Mouse (Mus musculus) embryonic facial prominence, embryonic 12.5 days (tissue): ENCODE data around the gene Eif4g3. TPM values are rescaled to one million over a fixed set of nuclear protein-coding genes. Genes with fewer than 3 reads are reported as not detected.
A peak's percentile ranks its signal among the peaks of the same experiment; 100 is the strongest.

ENCODE experiments used
- ATAC-seq: fragments of 200-750 bp; cut with Nextera tagmentation; 2 replicates; pipeline ENCODE4 v1.8.0; 2017; ENCODE audit not compliant: insufficient number of reproducible peaks, insufficient read depth, low FRiP score, low TSS enrichment
- H3K27ac ChIP-seq: fragments of 300-500 bp; sonication (generic); 2 replicates; pipeline ENCODE4 v1.5.1; 2016; ENCODE audit warnings: mild to moderate bottlenecking
- H3K27me3 ChIP-seq: fragments of 300-500 bp; sonication (generic); 2 replicates; pipeline ENCODE4 v1.6.1; 2016; ENCODE audit warnings: mild to moderate bottlenecking, moderate library complexity
- H3K36me3 ChIP-seq: fragments of 300-500 bp; sonication (generic); 2 replicates; pipeline ENCODE4 v1.6.1; 2016; ENCODE audit warnings: mild to moderate bottlenecking
- H3K4me1 ChIP-seq: fragments of 300-500 bp; sonication (generic); 2 replicates; pipeline ENCODE4 v1.6.1; 2016
- H3K4me2 ChIP-seq: fragments of 300-500 bp; sonication (generic); replicated peaks from 2 replicates; pipeline ENCODE4 v1.6.1; 2016; ENCODE audit warnings: mild to moderate bottlenecking, moderate library complexity
- H3K4me3 ChIP-seq: fragments of 300-500 bp; sonication (generic); 2 replicates; pipeline ENCODE4 v1.5.1; 2016; ENCODE audit warnings: mild to moderate bottlenecking
- H3K9ac ChIP-seq: fragments of 300-500 bp; sonication (generic); 2 replicates; pipeline ENCODE4 v1.6.1; 2016; ENCODE audit warnings: mild to moderate bottlenecking, moderate library complexity
- H3K9me3 ChIP-seq: fragments of 300-500 bp; sonication (generic); 2 replicates; pipeline ENCODE4 v1.6.1; 2016; ENCODE audit warnings: mild to moderate bottlenecking, moderate library complexity
- WGBS: fragments of 180-500 bp; shearing (Covaris S2); methylation state at CpG from one replicate; pipeline ENCODE4 v1.1.7; 2016; 5-methylcytosine and 5-hydroxymethylcytosine counted together
- polyA plus RNA-seq: library from polyadenylated mRNA; unstranded; fragments of >200 nt; fragmentation: Nextera tagmentation; extraction: Ambion mirVana; gene quantifications from 2 replicates; pipeline ENCODE4 v1.2.1, GENCODE M21; 2016

The Eif4g3 gene
- 46.3 and 49.7 TPM in 2 replicates for polyA plus RNA-seq

DNA sequence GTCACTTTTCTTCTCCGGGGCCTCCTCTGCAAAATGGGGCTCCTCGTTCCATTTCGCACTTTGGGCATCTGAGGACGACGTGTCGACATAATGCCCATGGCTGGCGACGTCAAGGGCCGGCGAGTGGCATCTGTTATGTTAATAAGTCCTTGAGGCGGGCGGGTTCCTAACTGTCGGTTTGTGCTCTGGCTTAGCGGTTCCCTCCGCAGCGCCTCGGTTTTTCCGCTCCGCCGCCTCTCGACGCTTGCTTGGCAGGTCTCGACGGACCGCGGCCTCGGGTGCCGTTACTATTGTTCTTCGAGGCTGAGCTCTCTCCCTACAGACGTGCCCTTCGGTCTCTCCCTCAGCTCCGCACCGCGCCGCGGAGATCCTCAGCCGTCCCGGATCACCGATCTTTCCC lies at the start of gene Eif4g3:
Gene Eif4g3, plus strand, starts transcription at position 133 of the 400 bp plus-strand sequence.
- H3K27me3 ChIP-seq: peaks cover 11% of the 10 kb centered on the region; the same call in 1 of the 2 replicates
- H3K36me3 ChIP-seq: peaks cover 14% of the 10 kb centered on the region
- peak within 1 kb of the TSS; percentile 98 for H3K4me3 ChIP-seq
- 3% methylated on average over 39 of the region's 39 CpGs for WGBS
- no peak for ATAC-seq
- H3K27ac ChIP-seq: peak within 1 kb of the TSS; percentile 96
- H3K9me3 ChIP-seq: no peaks in the 10 kb centered on the region
- H3K9ac ChIP-seq: peak within 1 kb of the TSS; percentile 99
- H3K4me2 ChIP-seq: peak within 1 kb of the TSS; percentile 83
- H3K4me1 ChIP-seq: peaks cover 25% of the 10 kb centered on the region

GRCm38 (mm10) chr4:137943540-137943939 lies 49.3 kb upstream of the Eif4g3 start:
- WGBS: 86% methylated on average over 10 of the region's 10 CpGs
- peaks cover 60% of the 10 kb centered on the region for H3K36me3 ChIP-seq

DNA sequence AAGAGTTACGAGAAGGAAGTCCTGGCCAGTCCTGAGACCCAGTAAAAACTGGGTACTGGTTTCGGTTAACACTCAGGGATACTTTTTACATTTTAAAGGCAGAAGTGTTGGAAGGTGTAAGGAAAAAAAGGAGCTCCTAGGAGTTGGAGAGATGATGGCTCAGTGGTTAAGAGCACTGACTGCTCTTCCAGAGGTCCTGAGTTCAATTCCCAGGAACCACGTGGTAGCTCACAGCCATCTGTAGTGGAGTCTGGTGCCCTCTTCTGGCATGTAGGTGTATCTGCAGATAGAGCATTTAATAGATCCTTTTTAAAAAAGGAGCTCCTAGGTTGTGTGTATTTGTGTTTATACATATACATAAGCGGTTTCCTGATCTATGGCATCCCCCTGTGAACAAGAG lies 47.4 kb upstream of the Eif4g3 start:
- no peak for ATAC-seq
- Histone ChIP-seq H3K4me1 (no peaks in the 10 kb centered on the region), H3K9me3 (no peaks in the 10 kb centered on the region), H3K4me2 (no peak overlapping the region), H3K9ac (no peak overlapping the region), H3K27me3 (no peaks in the 10 kb centered on the region), H3K36me3 (peaks cover 61% of the 10 kb centered on the region), H3K4me3 (no peak overlapping the region), H3K27ac (no peak overlapping the region)
- 73% methylated on average over 4 of the region's 4 CpGs for WGBS

More at GRCm38 (mm10) chr4:137943540-137943939, 49.3 kb upstream of the Eif4g3 start:
- Histone ChIP-seq H3K27me3 (no peaks in the 10 kb centered on the region), H3K4me2 (no peak overlapping the region), H3K27ac (no peak overlapping the region), H3K9ac (no peak overlapping the region), H3K9me3 (no peaks in the 10 kb centered on the region), H3K4me3 (no peak overlapping the region), H3K4me1 (no peaks in the 10 kb centered on the region)
- ATAC-seq: no peak

DNA sequence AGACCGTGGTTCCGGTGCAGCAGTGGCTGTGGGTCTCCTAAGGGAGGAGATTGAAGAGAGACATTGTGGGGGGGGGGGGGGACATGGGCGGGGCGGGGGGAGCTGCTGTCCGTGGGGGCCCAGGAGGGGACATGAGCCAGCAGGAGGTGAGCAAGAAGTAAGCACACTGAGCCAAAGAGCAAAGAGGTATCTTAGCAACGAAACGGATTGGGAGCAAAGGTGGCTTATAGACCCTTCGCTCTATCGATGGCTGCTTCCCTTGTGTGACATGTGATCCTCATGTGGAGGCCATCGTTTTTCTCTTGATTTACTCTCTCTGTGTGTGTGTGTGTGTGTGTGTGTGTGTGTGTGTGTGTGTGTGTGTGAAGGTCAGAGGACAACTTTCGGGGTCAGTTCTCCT lies 46.4 kb upstream of the Eif4g3 start:
- no peak for ATAC-seq
- no peak overlapping the region for H3K9ac ChIP-seq
- H3K9me3 ChIP-seq: no peaks in the 10 kb centered on the region
- H3K4me2 ChIP-seq: no peak overlapping the region
- no peak overlapping the region for H3K27ac ChIP-seq
- 92% methylated on average over 8 of the region's 11 CpGs for WGBS
- H3K27me3 ChIP-seq: no peaks in the 10 kb centered on the region
- H3K4me1 ChIP-seq: no peaks in the 10 kb centered on the region
- no peak overlapping the region for H3K4me3 ChIP-seq
- peaks cover 60% of the 10 kb centered on the region for H3K36me3 ChIP-seq

DNA sequence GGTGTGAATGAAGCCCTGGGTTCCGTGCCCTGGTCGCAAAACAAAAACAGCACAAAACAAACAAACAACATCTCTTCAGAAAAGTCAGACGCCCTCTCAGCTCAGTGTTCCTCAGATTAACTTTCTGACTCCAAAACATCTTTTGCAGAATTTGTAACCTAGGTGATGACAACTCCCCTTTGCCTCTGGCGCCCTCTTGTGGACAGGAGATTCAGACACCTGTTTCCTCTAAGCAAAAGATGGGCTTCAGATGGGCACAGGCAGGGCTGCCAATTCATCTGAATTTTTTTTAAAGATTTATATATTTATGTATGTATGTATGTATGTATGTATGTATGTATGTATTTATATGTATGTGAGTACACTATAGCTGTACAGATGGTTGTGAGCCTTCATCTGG lies 40.0 kb upstream of the Eif4g3 start:
- WGBS: 36% methylated on average over 4 of the region's 4 CpGs
- H3K36me3 ChIP-seq: peaks cover 71% of the 10 kb centered on the region
- no peak for ATAC-seq

DNA sequence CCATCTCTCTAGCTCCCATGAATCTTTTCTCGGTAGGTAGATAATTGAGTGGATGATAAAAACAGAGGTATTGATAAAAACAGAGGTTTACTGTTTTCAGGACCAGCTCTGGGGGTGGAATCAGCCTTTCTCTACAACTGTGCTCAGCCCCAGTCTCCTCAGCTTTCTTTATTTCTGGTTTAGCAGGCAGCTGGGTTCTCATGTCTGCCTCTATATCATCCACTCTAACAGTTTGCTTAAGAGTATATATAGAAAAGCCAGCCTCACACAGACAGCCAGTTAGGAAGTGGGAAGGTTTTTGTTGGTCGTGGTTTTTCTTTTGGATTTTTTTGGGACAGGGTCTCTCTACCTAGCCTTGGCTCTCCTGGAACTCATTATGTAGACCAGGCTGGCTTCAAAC lies 38.6 kb upstream of the Eif4g3 start:
- Histone ChIP-seq H3K4me1 (no peaks in the 10 kb centered on the region), H3K27ac (no peak overlapping the region), H3K9ac (no peak overlapping the region), H3K4me2 (no peak overlapping the region), H3K4me3 (no peak overlapping the region), H3K27me3 (no peaks in the 10 kb centered on the region), H3K9me3 (no peaks in the 10 kb centered on the region), H3K36me3 (peaks cover 68% of the 10 kb centered on the region)
- ATAC-seq: no peak
- 76% methylated on average over 2 of the region's 2 CpGs for WGBS

More for the DNA sequence above, 40.0 kb upstream of the Eif4g3 start:
- H3K4me3 ChIP-seq: no peak overlapping the region
- H3K27ac ChIP-seq: no peak overlapping the region
- H3K9ac ChIP-seq: no peak overlapping the region
- no peaks in the 10 kb centered on the region for H3K9me3 ChIP-seq
- H3K4me2 ChIP-seq: no peak overlapping the region
- H3K27me3 ChIP-seq: no peaks in the 10 kb centered on the region
- H3K4me1 ChIP-seq: no peaks in the 10 kb centered on the region

GRCm38 (mm10) chr4:137954926-137955396 lies 37.9 kb upstream of the Eif4g3 start:
- Histone ChIP-seq H3K9ac (no peak overlapping the region), H3K27ac (no peak overlapping the region), H3K9me3 (0 out of 2 replicates have a peak, but pooled peaks cover 4% of the 10 kb centered on the region), H3K4me3 (no peak overlapping the region), H3K4me2 (no peak overlapping the region), H3K27me3 (no peaks in the 10 kb centered on the region), H3K4me1 (no peaks in the 10 kb centered on the region), H3K36me3 (peaks cover 68% of the 10 kb centered on the region)
- ATAC-seq: no peak
- WGBS: 74% methylated on average over 8 of the region's 8 CpGs

DNA sequence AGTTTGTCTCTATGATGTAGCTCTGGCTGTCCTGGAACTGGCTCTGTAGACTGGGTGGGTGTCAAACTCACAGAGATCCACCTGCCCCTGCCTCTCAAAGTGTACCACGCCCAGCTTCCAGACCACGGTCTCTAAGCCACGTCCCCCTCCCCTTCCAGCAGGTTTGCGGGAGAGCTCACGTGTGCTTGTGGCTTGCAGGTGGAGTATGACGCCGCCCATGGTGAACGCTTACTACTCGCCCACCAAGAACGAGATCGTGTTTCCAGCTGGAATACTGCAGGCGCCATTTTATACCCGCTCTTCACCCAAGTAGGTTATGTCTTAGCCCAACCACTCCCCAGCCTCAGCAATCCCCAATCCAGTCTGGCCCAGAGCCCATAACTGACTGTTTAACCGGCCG lies 36.6 kb upstream of the Eif4g3 start:
- H3K27me3 ChIP-seq: no peaks in the 10 kb centered on the region
- 0 out of 2 replicates have a peak, but pooled peaks cover 4% of the 10 kb centered on the region for H3K9me3 ChIP-seq
- H3K4me2 ChIP-seq: no peak overlapping the region
- H3K36me3 ChIP-seq: peaks cover 71% of the 10 kb centered on the region
- no peaks in the 10 kb centered on the region for H3K4me1 ChIP-seq
- no peak overlapping the region for H3K4me3 ChIP-seq
- no peak overlapping the region for H3K27ac ChIP-seq
- WGBS: 94% methylated on average over 15 of the region's 15 CpGs
- ATAC-seq: no peak
- H3K9ac ChIP-seq: no peak overlapping the region

- Histone ChIP-seq H3K27me3 (no peaks in the 10 kb centered on the region), H3K9me3 (0 out of 2 replicates have a peak, but pooled peaks cover 4% of the 10 kb centered on the region), H3K36me3 (peaks cover 84% of the 10 kb centered on the region), H3K27ac (no peak overlapping the region), H3K4me3 (no peak overlapping the region), H3K9ac (no peak overlapping the region), H3K4me2 (no peak overlapping the region), H3K4me1 (no peaks in the 10 kb centered on the region)
- WGBS: 88% methylated on average over 13 of the region's 13 CpGs
- ATAC-seq: no peak
These were observed 32.7 kb upstream of the Eif4g3 start for GRCm38 (mm10) chr4:137959889-137960665.

DNA sequence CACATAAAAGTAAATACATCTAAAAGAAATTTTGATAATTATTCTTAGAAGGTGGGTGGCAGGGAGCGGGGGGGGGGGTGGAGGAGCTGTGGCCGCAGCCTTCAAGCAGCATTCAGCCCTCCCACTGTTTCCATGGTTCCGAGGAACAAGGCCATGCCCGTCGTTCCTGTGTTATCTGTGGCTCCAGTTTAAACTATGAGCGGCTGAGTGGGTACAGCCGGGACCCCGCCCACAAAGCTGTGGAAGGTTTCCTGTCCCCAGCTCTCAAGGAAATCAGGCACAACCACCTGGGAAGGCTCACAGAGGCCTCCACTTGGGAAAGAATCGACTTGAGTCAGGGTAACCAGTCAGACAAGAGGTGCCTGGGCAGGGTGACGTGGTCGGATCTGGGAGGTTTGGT lies 32.1 kb upstream of the Eif4g3 start:
- no peaks in the 10 kb centered on the region for H3K27me3 ChIP-seq
- H3K36me3 ChIP-seq: peaks cover 82% of the 10 kb centered on the region
- H3K4me3 ChIP-seq: no peak overlapping the region
- no peak overlapping the region for H3K9ac ChIP-seq
- 88% methylated on average over 11 of the region's 11 CpGs for WGBS
- H3K27ac ChIP-seq: no peak overlapping the region
- no peak overlapping the region for H3K4me2 ChIP-seq
- H3K9me3 ChIP-seq: 0 out of 2 replicates have a peak, but pooled peaks cover 4% of the 10 kb centered on the region
- no peak for ATAC-seq
- no peaks in the 10 kb centered on the region for H3K4me1 ChIP-seq

DNA sequence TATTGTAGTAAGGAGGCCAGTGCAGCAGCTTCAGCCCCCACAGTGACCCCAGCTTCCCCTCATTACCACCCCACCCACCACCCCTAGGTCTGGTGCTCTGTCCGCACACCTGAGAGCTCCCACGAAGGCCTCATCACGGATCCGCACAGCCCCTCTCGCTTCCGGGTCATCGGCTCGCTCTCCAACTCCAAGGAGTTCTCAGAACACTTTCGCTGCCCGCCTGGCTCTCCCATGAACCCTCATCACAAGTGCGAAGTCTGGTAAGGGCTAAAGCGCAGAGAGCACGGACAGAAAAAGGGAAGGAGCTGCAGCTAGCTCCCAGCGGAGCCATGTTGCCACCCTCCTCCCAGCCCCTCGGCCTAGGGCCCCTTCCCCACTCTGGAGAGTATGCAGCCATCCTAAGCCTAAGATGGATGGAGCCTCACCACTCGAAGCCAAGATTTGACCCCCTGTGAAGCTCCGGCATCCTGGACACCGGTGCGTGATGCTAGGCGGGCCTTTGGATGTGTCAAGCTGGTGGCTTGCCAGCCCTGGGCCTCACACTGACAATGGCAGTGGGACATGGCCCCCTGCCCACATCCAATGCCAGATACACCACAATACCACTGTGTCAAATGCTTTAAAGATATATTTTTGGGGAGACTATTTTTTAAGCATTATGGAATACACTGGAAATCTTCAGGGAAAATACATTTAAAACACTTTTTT lies 30.0 kb upstream of the Eif4g3 start:
- H3K9me3 ChIP-seq: 0 out of 2 replicates have a peak, but pooled peaks cover 4% of the 10 kb centered on the region
- H3K27ac ChIP-seq: no peak overlapping the region
- H3K4me3 ChIP-seq: no peak overlapping the region
- WGBS: 92% methylated on average over 20 of the region's 20 CpGs
- no peaks in the 10 kb centered on the region for H3K27me3 ChIP-seq
- H3K4me2 ChIP-seq: no peak overlapping the region
- no peaks in the 10 kb centered on the region for H3K4me1 ChIP-seq
- H3K9ac ChIP-seq: no peak overlapping the region
- ATAC-seq: no peak
- peaks cover 69% of the 10 kb centered on the region for H3K36me3 ChIP-seq

DNA sequence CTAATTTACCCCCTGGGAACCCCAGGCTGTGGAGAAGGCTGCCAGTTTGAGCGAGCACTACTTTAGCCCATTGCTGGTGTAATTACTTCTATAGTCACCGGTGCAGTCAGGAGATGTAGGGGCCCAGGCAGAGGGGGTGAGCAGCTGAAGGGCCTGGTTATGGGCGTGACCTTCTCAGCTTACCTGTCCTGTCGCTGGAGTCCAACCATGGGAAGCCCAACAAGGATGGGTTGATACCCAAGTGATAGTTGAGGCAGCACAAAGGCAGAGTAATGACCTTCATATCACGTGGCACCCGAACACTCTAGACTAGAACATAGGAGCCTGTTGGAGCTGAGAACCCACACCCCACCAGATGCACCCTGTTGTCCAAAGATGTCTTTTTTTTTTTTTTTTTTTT lies 29.4 kb upstream of the Eif4g3 start:
- peaks cover 64% of the 10 kb centered on the region for H3K36me3 ChIP-seq
- H3K9me3 ChIP-seq: 0 out of 2 replicates have a peak, but pooled peaks cover 4% of the 10 kb centered on the region
- no peak overlapping the region for H3K4me3 ChIP-seq
- H3K27me3 ChIP-seq: no peaks in the 10 kb centered on the region
- no peaks in the 10 kb centered on the region for H3K4me1 ChIP-seq
- no peak overlapping the region for H3K4me2 ChIP-seq
- ATAC-seq: no peak
- no peak overlapping the region for H3K27ac ChIP-seq
- WGBS: 90% methylated on average over 6 of the region's 6 CpGs
- H3K9ac ChIP-seq: no peak overlapping the region
